8 mouse cellular contexts compared by ENCODE assay signal in genomic region chr7:30170283-30170951, GRCm38 (mm10). TPM values are rescaled to one million over a fixed set of nuclear protein-coding genes. Genes with fewer than 3 reads are reported as not detected.
DNase-seq lines count a peak whose midpoint lies in the region; ATAC-seq and TF ChIP-seq lines count a peak whose summit lies in the region.

No protein-coding gene starts in this region.

- no peaks in the 10 kb centered on the region for H3K4me1 ChIP-seq in kidney, postnatal 0 days (replicated peaks; ENCODE audit: insufficient read depth, low read length)
- peaks cover 13% of the 10 kb centered on the region for H3K4me1 ChIP-seq in embryonic facial prominence, embryonic 10.5 days
- H3K4me1 ChIP-seq in hindbrain, postnatal 0 days (ENCODE audit: insufficient read depth, low read length) = peaks cover 11% of the 10 kb centered on the region

- no peak for DNase-seq in kidney, postnatal 0 days (ENCODE audit: low spot score)
- DNase-seq in kidney, postnatal 10 days = no peak
- DNase-seq in embryonic facial prominence, embryonic 10.5 days (ENCODE audit: low spot score) = no peak
- DNase-seq in hindbrain, postnatal 0 days (ENCODE audit: low spot score) = no peak
- DNase-seq in urinary bladder, postnatal 25 days (ENCODE audit: low spot score) = no peak
- DNase-seq in thymus, postnatal 4 days = no peak
- DNase-seq in gastrocnemius, postnatal 4 days (ENCODE audit: low spot score in 2 of 2) = no peak

- H3K4me2 ChIP-seq in kidney, postnatal 0 days (ENCODE audit: low read length) = peak overlapping the region; percentile 65
- H3K4me2 ChIP-seq in hindbrain, postnatal 0 days (ENCODE audit: low read depth, low read length) = peak overlapping the region; percentile 67

- H3K9ac ChIP-seq in kidney, postnatal 0 days (ENCODE audit: low read depth, low read length) = peak overlapping the region; percentile 63
- peak overlapping the region; percentile 80 for H3K9ac ChIP-seq in hindbrain, postnatal 0 days (replicated peaks; ENCODE audit: low read length)

- H3K4me3 ChIP-seq in kidney, postnatal 0 days (replicated peaks; ENCODE audit: low read depth, low read length) = peak overlapping the region; percentile 46
- peak overlapping the region; percentile 71 for H3K4me3 ChIP-seq in embryonic facial prominence, embryonic 10.5 days
- H3K4me3 ChIP-seq in hindbrain, postnatal 0 days (ENCODE audit: low read length) = peak overlapping the region; percentile 68

- H3K36me3 ChIP-seq in kidney, postnatal 0 days (ENCODE audit: insufficient read depth, low read length) = 0 out of 2 replicates have a peak, but pooled peaks cover 3% of the 10 kb centered on the region
- H3K36me3 ChIP-seq in embryonic facial prominence, embryonic 10.5 days (replicated peaks) = peaks cover 40% of the 10 kb centered on the region
- H3K36me3 ChIP-seq in hindbrain, postnatal 0 days (ENCODE audit: insufficient read depth, low read length) = no peaks in the 10 kb centered on the region

- no peaks in the 10 kb centered on the region for H3K9me3 ChIP-seq in kidney, postnatal 0 days (replicated peaks; ENCODE audit: low read length)
- H3K9me3 ChIP-seq in embryonic facial prominence, embryonic 10.5 days = peaks cover 24% of the 10 kb centered on the region
- no peaks in the 10 kb centered on the region for H3K9me3 ChIP-seq in hindbrain, postnatal 0 days (ENCODE audit: low read length)

- WGBS in kidney, postnatal 0 days = 14% methylated on average over 11 of the region's 11 CpGs
- WGBS in embryonic facial prominence, embryonic 10.5 days = 32% methylated on average over 11 of the region's 11 CpGs
- WGBS in hindbrain, postnatal 0 days = 25% methylated on average over 11 of the region's 11 CpGs

- TF ChIP-seq CTCF in kidney, postnatal 0 days (IDR thresholded peaks at IDR 0.05; ENCODE audit: low read depth) = no peak
- TF ChIP-seq CTCF in hindbrain, postnatal 0 days (IDR thresholded peaks at IDR 0.05; ENCODE audit: low read depth) = no peak

- H3K27ac ChIP-seq in kidney, postnatal 0 days = peak overlapping the region; percentile 84
- H3K27ac ChIP-seq in embryonic facial prominence, embryonic 10.5 days (replicated peaks) = peak overlapping the region; percentile 97
- H3K27ac ChIP-seq in hindbrain, postnatal 0 days = peak overlapping the region; percentile 93; the same call in 1 of the 2 replicates

- no peaks in the 10 kb centered on the region for H3K27me3 ChIP-seq in kidney, postnatal 0 days (ENCODE audit: insufficient read depth, low read length)
- no peaks in the 10 kb centered on the region for H3K27me3 ChIP-seq in embryonic facial prominence, embryonic 10.5 days (replicated peaks; ENCODE audit: low read depth, poor library complexity, severe bottlenecking)
- no peaks in the 10 kb centered on the region for H3K27me3 ChIP-seq in hindbrain, postnatal 0 days (ENCODE audit: insufficient read depth, low read length)

- peak; percentile 34 for ATAC-seq in kidney, postnatal 0 days (replicated peaks; ENCODE audit: low FRiP score, low read depth)
- ATAC-seq in hindbrain, postnatal 0 days = peak; percentile 46
- peak; percentile 12; the same call in 1 of the 2 replicates for ATAC-seq in monocyte, adult 5-6 weeks (replicated peaks; ENCODE audit: insufficient number of reproducible peaks, low FRiP score, low TSS enrichment, poor library complexity, severe bottlenecking)

RNA-seq across cellular contexts. Expression of gene Zfp146, which starts 0.9 kb away (rescaled TPM):
- 10.6 and 11.4 TPM in 2 replicates for polyA plus RNA-seq in kidney, postnatal 0 days (2015; fragmentation: Nextera tagmentation; extraction: Ambion mirVana)
- polyA plus RNA-seq in embryonic facial prominence, embryonic 10.5 days (2016; fragmentation: Nextera tagmentation; extraction: Ambion mirVana) = 19.9 and 20.1 TPM in 2 replicates
- total RNA-seq in hindbrain, postnatal 0 days (2014; rRNA removed) = 40.6 and 46.4 TPM in 2 replicates
- 10.0 and 10.2 TPM in 2 replicates for polyA plus RNA-seq in hindbrain, postnatal 0 days (2015; fragmentation: Nextera tagmentation; extraction: Ambion mirVana)
- 26.9 to 47.7 TPM (median 40.3 TPM) in 3 replicates for total RNA-seq in monocyte, adult 5-6 weeks (2017)
- total RNA-seq in gastrocnemius, postnatal 4 days (2021) = 10 to 100 TPM; 46.2 to 54.5 TPM

RNA-seq across cellular contexts. Expression of gene Cox7a1, which starts 13.5 kb away (rescaled TPM):
- 32.9 and 43.0 TPM in 2 replicates for polyA plus RNA-seq in kidney, postnatal 0 days (2015; fragmentation: Nextera tagmentation; extraction: Ambion mirVana)
- 2.5 and 4.2 TPM in 2 replicates for polyA plus RNA-seq in embryonic facial prominence, embryonic 10.5 days (2016; fragmentation: Nextera tagmentation; extraction: Ambion mirVana)
- total RNA-seq in hindbrain, postnatal 0 days (2014; rRNA removed) = not detected in 2 replicates
- 8.1 and 9.7 TPM in 2 replicates for polyA plus RNA-seq in hindbrain, postnatal 0 days (2015; fragmentation: Nextera tagmentation; extraction: Ambion mirVana)
- not detected in 3 replicates for total RNA-seq in monocyte, adult 5-6 weeks (2017)
- 100 to 1,000 TPM; 268 to 275 TPM for total RNA-seq in gastrocnemius, postnatal 4 days (2021)

RNA-seq across cellular contexts. Expression of gene Capns1, which starts 28.2 kb away (rescaled TPM):
- polyA plus RNA-seq in kidney, postnatal 0 days (2015; fragmentation: Nextera tagmentation; extraction: Ambion mirVana) = 121 and 122 TPM in 2 replicates
- 54.8 and 61.9 TPM in 2 replicates for polyA plus RNA-seq in embryonic facial prominence, embryonic 10.5 days (2016; fragmentation: Nextera tagmentation; extraction: Ambion mirVana)
- 289 and 322 TPM in 2 replicates for total RNA-seq in hindbrain, postnatal 0 days (2014; rRNA removed)
- 83.8 and 84.6 TPM in 2 replicates for polyA plus RNA-seq in hindbrain, postnatal 0 days (2015; fragmentation: Nextera tagmentation; extraction: Ambion mirVana)
- total RNA-seq in monocyte, adult 5-6 weeks (2017) = 217 to 229 TPM (median 219 TPM) in 3 replicates
- total RNA-seq in gastrocnemius, postnatal 4 days (2021) = 100 to 1,000 TPM; 272 to 284 TPM

RNA-seq across cellular contexts. Expression of gene Zfp382, which starts 48.7 kb away (rescaled TPM):
- 4.9 and 5.5 TPM in 2 replicates for polyA plus RNA-seq in kidney, postnatal 0 days (2015; fragmentation: Nextera tagmentation; extraction: Ambion mirVana)
- polyA plus RNA-seq in embryonic facial prominence, embryonic 10.5 days (2016; fragmentation: Nextera tagmentation; extraction: Ambion mirVana) = 9.7 and 11.4 TPM in 2 replicates
- 7.5 and 12.7 TPM in 2 replicates for total RNA-seq in hindbrain, postnatal 0 days (2014; rRNA removed)
- 11.9 and 13.2 TPM in 2 replicates for polyA plus RNA-seq in hindbrain, postnatal 0 days (2015; fragmentation: Nextera tagmentation; extraction: Ambion mirVana)
- total RNA-seq in monocyte, adult 5-6 weeks (2017) = 3.6 to 16.7 TPM (median 6.6 TPM) in 3 replicates
- 1 to 10 TPM; 8.0 to 9.4 TPM for total RNA-seq in gastrocnemius, postnatal 4 days (2021)

Comparison
In these comparisons a context has a peak if more than half of its experiments do, and no peak if none do; other contexts are left out.
1. RNA of gene Cox7a1, which starts 13.5 kb away (total RNA-seq): 268 to 275 TPM in gastrocnemius, postnatal 4 days; not detected in hindbrain, postnatal 0 days and not detected in monocyte, adult 5-6 weeks; every median in the first group is over 100 times any median in the second.
2. Peak in every context shown above with its lines, with median percentiles within 50 percentile points of each other: ATAC-seq, H3K27ac ChIP-seq and H3K4me3 ChIP-seq.